Mouse (Mus musculus): ENCODE results near the gene Rpl18a. TPM values are rescaled to one million over a fixed set of nuclear protein-coding genes. Genes with fewer than 3 reads are reported as not detected.

Gene Rpl18a
- polyA plus RNA-seq (2015; fragmentation: Nextera tagmentation; extraction: Ambion mirVana) = 4,291 and 4,407 TPM in 2 replicates

GRCm38 (mm10) chr8:70897021-70897680 is at the start of gene Rpl18a:
Gene Rpl18a, minus strand, starts transcription at chr8:70897412.
- peak; percentile 98 for ATAC-seq
- H3K9ac ChIP-seq (ENCODE audit: low read depth, low read length) = peak within 1 kb of the TSS; percentile 90
- H3K27me3 ChIP-seq (replicated peaks; ENCODE audit: control insufficient read depth, insufficient read depth, low read length) = peaks cover 13% of the 10 kb centered on the region; the same call in 1 of the 2 replicates
- peak within 1 kb of the TSS; percentile 81 for H3K27ac ChIP-seq (ENCODE audit: low read length)
- H3K4me1 ChIP-seq (ENCODE audit: control insufficient read depth, insufficient read depth, low read length) = peaks cover 15% of the 10 kb centered on the region
- peak within 1 kb of the TSS; percentile 88 for H3K4me2 ChIP-seq (ENCODE audit: low read depth, low read length)
- whole genome bisulfite sequencing = 0% methylated on average over 60 of the region's 60 CpGs
- H3K9me3 ChIP-seq (ENCODE audit: control insufficient read depth, low read length) = no peaks in the 10 kb centered on the region
- H3K4me3 ChIP-seq (ENCODE audit: low read length) = peak within 1 kb of the TSS; percentile 82
- peaks cover 13% of the 10 kb centered on the region for H3K36me3 ChIP-seq (ENCODE audit: control insufficient read depth, insufficient read depth, low read length)

DNA sequence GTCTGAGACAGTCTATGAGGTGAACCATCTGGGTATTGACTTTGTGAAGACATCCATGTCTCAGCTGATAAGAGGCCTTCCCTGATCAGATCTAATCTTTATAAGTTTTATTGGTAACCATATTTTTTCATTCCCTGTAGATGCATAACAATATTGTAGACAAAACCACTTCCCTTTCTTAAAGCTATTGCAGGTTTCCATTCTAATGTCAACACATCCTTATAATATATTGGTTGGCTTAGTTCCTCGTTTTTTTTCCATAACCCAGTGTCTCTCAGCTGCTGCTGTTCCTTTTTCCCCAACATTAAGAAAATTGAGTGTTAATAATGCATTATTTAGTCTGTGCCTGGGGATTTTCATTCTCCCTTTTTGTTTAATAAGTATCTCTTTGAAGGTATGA is 46.0 kb upstream of the Rpl18a start:
- no peak overlapping the region for H3K9ac ChIP-seq (ENCODE audit: low read depth, low read length)
- H3K27me3 ChIP-seq (replicated peaks; ENCODE audit: control insufficient read depth, insufficient read depth, low read length) = no peaks in the 10 kb centered on the region
- no peak overlapping the region for H3K27ac ChIP-seq (ENCODE audit: low read length)
- no peak overlapping the region for H3K4me3 ChIP-seq (ENCODE audit: low read length)
- H3K4me2 ChIP-seq (ENCODE audit: low read depth, low read length) = no peak overlapping the region
- H3K9me3 ChIP-seq (ENCODE audit: control insufficient read depth, low read length) = no peaks in the 10 kb centered on the region
- H3K4me1 ChIP-seq (ENCODE audit: control insufficient read depth, insufficient read depth, low read length) = no peaks in the 10 kb centered on the region
- no peaks in the 10 kb centered on the region for H3K36me3 ChIP-seq (ENCODE audit: control insufficient read depth, insufficient read depth, low read length)
- WGBS = 44% methylated on average over 1 of the region's 1 CpGs
- no peak for ATAC-seq

GRCm38 (mm10) chr8:70941478-70941877 is 44.3 kb upstream of the Rpl18a start:
- Histone ChIP-seq H3K27me3 (replicated peaks; ENCODE audit: control insufficient read depth, insufficient read depth, low read length) (no peaks in the 10 kb centered on the region), H3K36me3 (ENCODE audit: control insufficient read depth, insufficient read depth, low read length) (no peaks in the 10 kb centered on the region), H3K4me2 (ENCODE audit: low read depth, low read length) (no peak overlapping the region), H3K27ac (ENCODE audit: low read length) (no peak overlapping the region), H3K4me1 (ENCODE audit: control insufficient read depth, insufficient read depth, low read length) (no peaks in the 10 kb centered on the region), H3K9ac (ENCODE audit: low read depth, low read length) (no peak overlapping the region), H3K4me3 (ENCODE audit: low read length) (no peak overlapping the region), H3K9me3 (ENCODE audit: control insufficient read depth, low read length) (no peaks in the 10 kb centered on the region)
- ATAC-seq = no peak
- 65% methylated on average over 2 of the region's 2 CpGs for WGBS

GRCm38 (mm10) chr8:70937200-70937599 is 40.0 kb upstream of the Rpl18a start:
- ATAC-seq = no peak
- 85% methylated on average over 6 of the region's 6 CpGs for WGBS
- no peak overlapping the region for H3K4me2 ChIP-seq (ENCODE audit: low read depth, low read length)

DNA sequence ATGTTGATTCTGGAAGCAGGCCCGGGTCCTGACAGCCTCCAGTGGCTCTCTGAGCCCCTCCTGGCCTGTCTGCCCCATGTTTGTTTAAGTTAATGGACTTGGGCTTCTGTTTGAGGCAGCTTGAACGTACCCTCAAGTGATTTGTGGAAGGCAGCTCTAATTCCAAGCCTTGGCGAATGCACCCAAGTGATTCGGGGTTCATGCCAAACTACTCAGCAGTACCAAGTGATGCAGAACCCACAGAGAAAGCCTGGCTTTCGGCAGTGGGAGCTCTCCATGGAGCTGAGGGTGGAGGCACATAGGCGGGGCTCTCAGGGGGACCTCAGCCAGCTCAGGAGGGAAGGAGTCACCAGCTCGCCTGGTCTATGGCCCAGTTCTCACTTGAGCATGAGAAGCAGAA is 37.6 kb upstream of the Rpl18a start:
- no peak overlapping the region for H3K9ac ChIP-seq (ENCODE audit: low read depth, low read length)
- H3K27ac ChIP-seq (ENCODE audit: low read length) = no peak overlapping the region
- no peaks in the 10 kb centered on the region for H3K9me3 ChIP-seq (ENCODE audit: control insufficient read depth, low read length)
- no peak overlapping the region for H3K4me2 ChIP-seq (ENCODE audit: low read depth, low read length)
- no peaks in the 10 kb centered on the region for H3K4me1 ChIP-seq (ENCODE audit: control insufficient read depth, insufficient read depth, low read length)
- no peak overlapping the region for H3K4me3 ChIP-seq (ENCODE audit: low read length)
- 52% methylated on average over 7 of the region's 7 CpGs for WGBS
- H3K27me3 ChIP-seq (replicated peaks; ENCODE audit: control insufficient read depth, insufficient read depth, low read length) = no peaks in the 10 kb centered on the region
- H3K36me3 ChIP-seq (ENCODE audit: control insufficient read depth, insufficient read depth, low read length) = no peaks in the 10 kb centered on the region
- ATAC-seq = no peak

More at GRCm38 (mm10) chr8:70937200-70937599, 40.0 kb upstream of the Rpl18a start:
- no peaks in the 10 kb centered on the region for H3K27me3 ChIP-seq (replicated peaks; ENCODE audit: control insufficient read depth, insufficient read depth, low read length)
- H3K9me3 ChIP-seq (ENCODE audit: control insufficient read depth, low read length) = no peaks in the 10 kb centered on the region
- H3K9ac ChIP-seq (ENCODE audit: low read depth, low read length) = no peak overlapping the region
- no peaks in the 10 kb centered on the region for H3K36me3 ChIP-seq (ENCODE audit: control insufficient read depth, insufficient read depth, low read length)
- H3K27ac ChIP-seq (ENCODE audit: low read length) = no peak overlapping the region
- no peak overlapping the region for H3K4me3 ChIP-seq (ENCODE audit: low read length)
- H3K4me1 ChIP-seq (ENCODE audit: control insufficient read depth, insufficient read depth, low read length) = no peaks in the 10 kb centered on the region

GRCm38 (mm10) chr8:70933036-70933435 is 35.8 kb upstream of the Rpl18a start:
- no peaks in the 10 kb centered on the region for H3K9me3 ChIP-seq (ENCODE audit: control insufficient read depth, low read length)
- no peak overlapping the region for H3K27ac ChIP-seq (ENCODE audit: low read length)
- H3K27me3 ChIP-seq (replicated peaks; ENCODE audit: control insufficient read depth, insufficient read depth, low read length) = no peaks in the 10 kb centered on the region
- no peak overlapping the region for H3K4me2 ChIP-seq (ENCODE audit: low read depth, low read length)
- WGBS = 74% methylated on average over 4 of the region's 4 CpGs
- no peak overlapping the region for H3K9ac ChIP-seq (ENCODE audit: low read depth, low read length)
- H3K4me3 ChIP-seq (ENCODE audit: low read length) = no peak overlapping the region
- no peak for ATAC-seq
- no peaks in the 10 kb centered on the region for H3K4me1 ChIP-seq (ENCODE audit: control insufficient read depth, insufficient read depth, low read length)
- H3K36me3 ChIP-seq (ENCODE audit: control insufficient read depth, insufficient read depth, low read length) = no peaks in the 10 kb centered on the region

DNA sequence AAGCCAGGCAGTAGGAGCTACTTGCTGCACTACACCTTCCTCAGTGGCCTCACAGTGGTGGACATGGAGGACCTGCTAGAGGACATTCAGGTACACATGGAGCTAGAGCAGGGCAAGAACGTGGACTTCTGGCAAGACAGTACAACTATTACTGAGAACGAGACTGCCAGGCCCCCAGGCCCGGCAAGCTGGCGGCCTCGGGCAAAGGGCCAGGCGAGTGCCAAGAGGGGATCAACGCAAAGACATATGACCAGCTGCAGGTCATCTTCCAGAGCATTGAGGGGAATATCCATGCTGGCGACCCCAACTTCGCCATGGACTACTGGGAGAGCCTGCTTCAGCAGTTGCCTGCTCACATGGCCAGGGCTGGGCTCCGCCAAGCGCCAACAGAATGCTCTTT is 34.5 kb upstream of the Rpl18a start:
- Histone ChIP-seq H3K4me2 (ENCODE audit: low read depth, low read length) (no peak overlapping the region), H3K9me3 (ENCODE audit: control insufficient read depth, low read length) (no peaks in the 10 kb centered on the region), H3K27me3 (replicated peaks; ENCODE audit: control insufficient read depth, insufficient read depth, low read length) (no peaks in the 10 kb centered on the region), H3K27ac (ENCODE audit: low read length) (no peak overlapping the region), H3K9ac (ENCODE audit: low read depth, low read length) (no peak overlapping the region), H3K36me3 (ENCODE audit: control insufficient read depth, insufficient read depth, low read length) (no peaks in the 10 kb centered on the region), H3K4me1 (ENCODE audit: control insufficient read depth, insufficient read depth, low read length) (no peaks in the 10 kb centered on the region), H3K4me3 (ENCODE audit: low read length) (no peak overlapping the region)
- no peak for ATAC-seq
- 93% methylated on average over 11 of the region's 11 CpGs for WGBS

- Histone ChIP-seq H3K4me1 (ENCODE audit: control insufficient read depth, insufficient read depth, low read length) (no peaks in the 10 kb centered on the region), H3K9me3 (ENCODE audit: control insufficient read depth, low read length) (no peaks in the 10 kb centered on the region), H3K36me3 (ENCODE audit: control insufficient read depth, insufficient read depth, low read length) (no peaks in the 10 kb centered on the region), H3K27ac (ENCODE audit: low read length) (no peak overlapping the region), H3K27me3 (replicated peaks; ENCODE audit: control insufficient read depth, insufficient read depth, low read length) (no peaks in the 10 kb centered on the region), H3K9ac (ENCODE audit: low read depth, low read length) (no peak overlapping the region), H3K4me2 (ENCODE audit: low read depth, low read length) (no peak overlapping the region), H3K4me3 (ENCODE audit: low read length) (no peak overlapping the region)
- WGBS = 79% methylated on average over 5 of the region's 5 CpGs
- ATAC-seq = no peak
These were observed 31.6 kb upstream of the Rpl18a start for GRCm38 (mm10) chr8:70928778-70929322.

GRCm38 (mm10) chr8:70928096-70928495 is 30.9 kb upstream of the Rpl18a start:
- Histone ChIP-seq H3K9me3 (ENCODE audit: control insufficient read depth, low read length) (no peaks in the 10 kb centered on the region), H3K4me3 (ENCODE audit: low read length) (no peak overlapping the region), H3K27me3 (replicated peaks; ENCODE audit: control insufficient read depth, insufficient read depth, low read length) (no peaks in the 10 kb centered on the region), H3K4me1 (ENCODE audit: control insufficient read depth, insufficient read depth, low read length) (no peaks in the 10 kb centered on the region), H3K4me2 (ENCODE audit: low read depth, low read length) (no peak overlapping the region), H3K9ac (ENCODE audit: low read depth, low read length) (no peak overlapping the region), H3K36me3 (ENCODE audit: control insufficient read depth, insufficient read depth, low read length) (no peaks in the 10 kb centered on the region), H3K27ac (ENCODE audit: low read length) (no peak overlapping the region)
- ATAC-seq = no peak
- 81% methylated on average over 3 of the region's 3 CpGs for WGBS
